Mouse (Mus musculus) hindbrain, postnatal 0 days (tissue): ENCODE measurements at regions not wholly inside any gene's neighbourhood (a gene's known extent, or its start where the extent isn't known, plus 50 kb on each side); places are given as distances from the start of the nearest gene placed in this dataset.

ENCODE experiments used
- ATAC-seq: fragments of 200-750 bp; cut with Nextera tagmentation; 2 replicates; pipeline ENCODE4 v1.8.0; 2017; ENCODE audit warnings: mild to moderate bottlenecking, moderate TSS enrichment, moderate library complexity
- DNase-seq: peaks from one replicate; pipeline ENCODE4 v3.0.0-alpha.2; 2015; ENCODE audit warnings: low spot score
- H3K27ac ChIP-seq: fragments of 300-500 bp; sonication (generic); 2 replicates; pipeline ENCODE4 v1.5.1; 2014; ENCODE audit warnings: mild to moderate bottlenecking
- H3K27me3 ChIP-seq: fragments of 300-500 bp; sonication (generic); 2 replicates; pipeline ENCODE4 v1.6.1; 2014; ENCODE audit warnings: low read length, mixed read lengths; ENCODE audit not compliant: insufficient read depth
- H3K36me3 ChIP-seq: fragments of 300-500 bp; sonication (generic); 2 replicates; pipeline ENCODE4 v1.6.1; 2014; ENCODE audit warnings: low read length, mixed read lengths; ENCODE audit not compliant: insufficient read depth
- H3K4me1 ChIP-seq: fragments of 300-500 bp; sonication (generic); 2 replicates; pipeline ENCODE4 v1.6.1; 2014; ENCODE audit warnings: antibody characterized with exemption, low read length, mixed read lengths; ENCODE audit not compliant: insufficient read depth
- H3K4me2 ChIP-seq: fragments of 300-500 bp; sonication (generic); 2 replicates; pipeline ENCODE4 v1.6.1; 2014; ENCODE audit warnings: low read depth, mild to moderate bottlenecking, low read length, moderate library complexity, mixed read lengths
- H3K4me3 ChIP-seq: fragments of 300-500 bp; sonication (generic); 2 replicates; pipeline ENCODE4 v1.5.1; 2014; ENCODE audit warnings: low read length
- H3K9ac ChIP-seq: fragments of 300-500 bp; sonication (generic); replicated peaks from 2 replicates; pipeline ENCODE4 v1.6.1; 2014; ENCODE audit warnings: mild to moderate bottlenecking, low read length, moderate library complexity, mixed read lengths
- H3K9me3 ChIP-seq: fragments of 300-500 bp; sonication (generic); 2 replicates; pipeline ENCODE4 v1.6.1; 2016; ENCODE audit warnings: low read length, mixed read lengths
- CTCF ChIP-seq: IDR thresholded peaks from 2 replicates; pipeline ENCODE4 v1.5.1; 2016; ENCODE audit warnings: antibody characterized with exemption, control low read depth, low read depth
- WGBS: fragments of 180-500 bp; shearing (Covaris S2); extraction: QIAGEN DNeasy Blood & Tissue Kit; methylation state at CpG from one replicate; pipeline ENCODE4 v1.1.7; 2014; 5-methylcytosine and 5-hydroxymethylcytosine counted together

GRCm38 (mm10) chr17:13567183-13567582 lies 193.2 kb upstream of the Afdn start:
- ATAC-seq (no peak; the same call in 1 of the 2 replicates), DNase-seq (no peak)
- H3K9ac ChIP-seq: no peak overlapping the region
- WGBS: 73% methylated on average over 3 of the region's 3 CpGs
- no peak overlapping the region for H3K4me2 ChIP-seq
- no peak overlapping the region for H3K4me3 ChIP-seq
- no peak for TF ChIP-seq CTCF
- H3K4me1 ChIP-seq: no peaks in the 10 kb centered on the region
- H3K27ac ChIP-seq: no peak overlapping the region
- no peaks in the 10 kb centered on the region for H3K9me3 ChIP-seq
- no peaks in the 10 kb centered on the region for H3K36me3 ChIP-seq
- no peaks in the 10 kb centered on the region for H3K27me3 ChIP-seq

DNA sequence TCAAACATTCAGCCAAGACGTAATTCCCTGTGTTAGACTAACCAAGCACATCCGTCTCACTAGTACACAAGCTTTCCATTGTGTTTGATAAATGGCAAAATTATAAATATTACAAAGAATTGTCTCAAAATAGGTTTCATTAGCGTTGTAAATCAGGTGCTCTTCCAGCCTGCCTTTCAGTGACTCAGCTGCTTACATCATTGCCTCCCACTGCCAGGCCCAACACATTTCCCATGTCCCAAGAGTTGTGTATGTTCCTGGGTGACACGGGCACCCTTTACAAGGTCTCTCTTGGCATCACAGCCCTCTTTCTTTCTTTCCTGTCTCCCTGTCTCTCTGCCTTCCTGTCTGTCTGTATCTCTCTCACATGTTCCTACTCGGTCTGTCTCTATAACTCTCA lies 189.5 kb upstream of the Afdn start:
- H3K4me3 ChIP-seq: no peak overlapping the region
- no peak overlapping the region for H3K27ac ChIP-seq
- 81% methylated on average over 5 of the region's 5 CpGs for WGBS
- H3K36me3 ChIP-seq: no peaks in the 10 kb centered on the region
- H3K27me3 ChIP-seq: no peaks in the 10 kb centered on the region
- H3K9me3 ChIP-seq: no peaks in the 10 kb centered on the region
- TF ChIP-seq CTCF: no peak
- ATAC-seq (no peak), DNase-seq (no peak)
- no peak overlapping the region for H3K9ac ChIP-seq
- no peak overlapping the region for H3K4me2 ChIP-seq
- peaks cover 12% of the 10 kb centered on the region; the same call in 1 of the 2 replicates for H3K4me1 ChIP-seq

- TF ChIP-seq CTCF: no peak
- Histone ChIP-seq H3K9ac (no peak overlapping the region), H3K9me3 (no peaks in the 10 kb centered on the region), H3K4me2 (no peak overlapping the region), H3K4me3 (no peak overlapping the region), H3K4me1 (peaks cover 12% of the 10 kb centered on the region; the same call in 1 of the 2 replicates), H3K36me3 (no peaks in the 10 kb centered on the region), H3K27ac (no peak overlapping the region), H3K27me3 (no peaks in the 10 kb centered on the region)
- WGBS: 55% methylated on average over 8 of the region's 8 CpGs
- DNase-seq (no peak), ATAC-seq (no peak)
Measured at GRCm38 (mm10) chr17:13572204-13572833, 188.0 kb upstream of the Afdn start.

DNA sequence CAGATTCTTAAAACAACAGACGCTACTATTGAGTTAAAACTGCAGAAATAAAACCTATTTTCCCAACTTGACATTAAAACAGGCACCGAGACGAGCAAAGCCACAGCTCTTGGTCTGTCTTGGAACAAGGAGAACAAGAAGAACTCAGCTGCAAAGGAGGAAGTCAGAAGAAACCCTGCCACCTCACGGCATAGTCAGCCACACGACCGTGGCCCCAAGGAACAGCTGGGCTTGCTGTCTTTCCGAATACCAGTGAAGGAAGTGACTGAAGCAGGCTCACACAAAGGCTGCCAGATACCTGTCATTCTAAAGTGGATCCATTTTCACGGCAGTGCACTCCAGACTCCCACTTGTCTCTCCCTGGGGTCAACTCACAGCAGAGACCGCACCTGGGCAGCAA lies 187.3 kb upstream of the Afdn start:
- ATAC-seq (no peak), DNase-seq (no peak)
- peaks cover 12% of the 10 kb centered on the region; the same call in 1 of the 2 replicates for H3K4me1 ChIP-seq
- no peak for TF ChIP-seq CTCF
- no peak overlapping the region for H3K4me2 ChIP-seq
- H3K9ac ChIP-seq: no peak overlapping the region
- no peaks in the 10 kb centered on the region for H3K9me3 ChIP-seq
- H3K27ac ChIP-seq: no peak overlapping the region
- H3K27me3 ChIP-seq: no peaks in the 10 kb centered on the region
- WGBS: 49% methylated on average over 9 of the region's 9 CpGs
- no peaks in the 10 kb centered on the region for H3K36me3 ChIP-seq
- H3K4me3 ChIP-seq: no peak overlapping the region

GRCm38 (mm10) chr17:13574122-13574521 lies 186.2 kb upstream of the Afdn start:
- no peak for ATAC-seq
- Histone ChIP-seq H3K4me2 (no peak overlapping the region), H3K9me3 (no peaks in the 10 kb centered on the region), H3K4me1 (peaks cover 12% of the 10 kb centered on the region; the same call in 1 of the 2 replicates), H3K4me3 (no peak overlapping the region), H3K9ac (no peak overlapping the region), H3K27ac (peak overlapping the region; percentile 65; the same call in 1 of the 2 replicates), H3K27me3 (no peaks in the 10 kb centered on the region), H3K36me3 (no peaks in the 10 kb centered on the region)
- TF ChIP-seq CTCF: no peak
- DNase-seq: no peak
- WGBS: 85% methylated on average over 1 of the region's 1 CpGs

DNA sequence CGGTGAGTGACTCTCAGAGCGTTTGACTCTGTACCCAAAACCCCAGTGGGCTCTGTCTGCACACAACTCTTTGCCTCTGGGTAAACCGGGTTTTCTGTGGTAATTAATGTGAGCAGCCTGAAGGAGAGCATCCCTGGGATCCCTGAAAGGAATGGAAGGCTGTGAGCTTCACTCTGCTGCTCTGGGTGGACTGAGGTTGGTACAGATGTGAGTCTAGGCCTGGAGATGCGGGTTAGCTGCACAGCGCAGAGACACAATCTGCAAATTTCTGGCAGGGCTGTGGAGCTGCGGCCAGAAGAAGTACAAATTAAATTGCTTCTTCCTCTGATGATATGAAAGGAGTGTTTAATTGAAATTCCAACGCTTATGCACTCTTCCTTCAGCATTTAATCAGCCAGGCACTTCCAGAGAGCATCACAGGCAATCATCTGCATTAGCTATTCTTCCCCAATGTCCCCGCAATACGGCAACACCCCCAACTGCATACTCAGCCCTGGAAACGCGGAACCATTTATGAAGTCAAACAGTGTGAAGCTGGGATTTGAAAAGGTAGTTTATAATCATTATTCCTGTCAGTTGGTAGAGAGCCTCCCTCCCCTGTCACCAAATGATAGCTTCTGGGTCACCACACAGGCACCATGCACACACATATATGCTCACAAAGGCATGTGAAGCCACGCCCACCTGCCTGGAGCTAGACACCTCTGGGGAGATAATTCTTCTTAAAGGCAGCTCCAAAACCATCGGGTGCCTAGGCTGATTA lies 185.5 kb upstream of the Afdn start:
- Histone ChIP-seq H3K4me2 (no peak overlapping the region), H3K27ac (peak overlapping the region; percentile 65), H3K36me3 (no peaks in the 10 kb centered on the region), H3K9me3 (no peaks in the 10 kb centered on the region), H3K4me1 (peaks cover 12% of the 10 kb centered on the region; the same call in 1 of the 2 replicates), H3K4me3 (no peak overlapping the region), H3K27me3 (no peaks in the 10 kb centered on the region), H3K9ac (no peak overlapping the region)
- no peak for TF ChIP-seq CTCF
- 43% methylated on average over 13 of the region's 13 CpGs for WGBS
- ATAC-seq (peak; percentile 55), DNase-seq (no peak)

GRCm38 (mm10) chr17:13577798-13578197 lies 182.5 kb upstream of the Afdn start:
- H3K4me2 ChIP-seq: no peak overlapping the region
- TF ChIP-seq CTCF: no peak
- H3K36me3 ChIP-seq: no peaks in the 10 kb centered on the region
- H3K27me3 ChIP-seq: no peaks in the 10 kb centered on the region
- H3K9me3 ChIP-seq: no peaks in the 10 kb centered on the region
- 32% methylated on average over 3 of the region's 3 CpGs for WGBS
- 0 out of 2 replicates have a peak, but pooled peaks have one; percentile 4 for ATAC-seq
- DNase-seq: no peak
- H3K27ac ChIP-seq: no peak overlapping the region
- peaks cover 7% of the 10 kb centered on the region; the same call in 1 of the 2 replicates for H3K4me1 ChIP-seq
- no peak overlapping the region for H3K4me3 ChIP-seq
- no peak overlapping the region for H3K9ac ChIP-seq
